Mouse (Mus musculus) bone marrow, adult 2 months (tissue): ENCODE measurements at regions not wholly inside any gene's neighbourhood (a gene's known extent, or its start where the extent isn't known, plus 50 kb on each side); places are given as distances from the start of the nearest gene placed in this dataset.

Source experiments
- H3K27ac ChIP-seq: fragments of 200-500 bp; 2 replicates; pipeline ENCODE4 v1.5.1; 2012; ENCODE audit warnings: low read depth, mild to moderate bottlenecking, control low read depth, inconsistent platforms, low read length; ENCODE audit not compliant: control insufficient read depth, poor library complexity, insufficient read depth
- H3K4me1 ChIP-seq: fragments of 200-500 bp; 2 replicates; pipeline ENCODE4 v1.6.1; 2011; ENCODE audit warnings: low read length; ENCODE audit not compliant: control insufficient read depth, insufficient read depth
- H3K4me3 ChIP-seq: fragments of 200-500 bp; replicated peaks from 2 replicates; pipeline ENCODE3; 2011; ENCODE audit warnings: mild to moderate bottlenecking, low read depth, low read length, control low read depth; ENCODE audit not compliant: control insufficient read depth
- CTCF ChIP-seq: fragments of 200-500 bp; IDR thresholded peaks from 2 replicates; pipeline ENCODE4 v1.5.1; 2011; ENCODE audit warnings: low read length, control low read depth; ENCODE audit not compliant: control insufficient read depth, insufficient read depth
- POLR2A ChIP-seq: fragments of 200-500 bp; IDR thresholded peaks from 2 replicates; pipeline ENCODE4 v1.6.1; 2011; ENCODE audit warnings: low read depth, mild to moderate bottlenecking, control low read depth, low read length, borderline replicate concordance; ENCODE audit not compliant: control insufficient read depth
- WGBS: fragments of 180-500 bp; shearing (Covaris S2); methylation state at CpG from one replicate; pipeline ENCODE4 v1.1.7; 2018; 5-methylcytosine and 5-hydroxymethylcytosine counted together

- Histone ChIP-seq H3K27ac (no peak overlapping the region), H3K4me1 (no peaks in the 10 kb centered on the region), H3K4me3 (no peak overlapping the region)
- 75% methylated on average over 6 of the region's 6 CpGs for WGBS
- TF ChIP-seq CTCF (no peak), POLR2A (no peak)
Measured at GRCm38 (mm10) chr5:74903711-74904110, 140.9 kb downstream of the Chic2 start.

GRCm38 (mm10) chr5:74897133-74897532, 147.4 kb downstream of the Chic2 start:
- Histone ChIP-seq H3K27ac (no peak overlapping the region), H3K4me3 (no peak overlapping the region), H3K4me1 (no peaks in the 10 kb centered on the region)
- no peak for TF ChIP-seq CTCF
- WGBS: 86% methylated on average over 8 of the region's 8 CpGs

GRCm38 (mm10) chr5:74893276-74893675, 151.3 kb downstream of the Chic2 start:
- Histone ChIP-seq H3K4me1 (no peaks in the 10 kb centered on the region), H3K27ac (no peak overlapping the region), H3K4me3 (no peak overlapping the region)
- 76% methylated on average over 5 of the region's 5 CpGs for WGBS
- TF ChIP-seq CTCF (no peak), POLR2A (no peak)

- no peak overlapping the region for H3K4me3 ChIP-seq
- 66% methylated on average over 3 of the region's 3 CpGs for WGBS
- no peak for TF ChIP-seq POLR2A
- TF ChIP-seq CTCF: no peak
- no peaks in the 10 kb centered on the region for H3K4me1 ChIP-seq
- H3K27ac ChIP-seq: no peak overlapping the region
Measured at GRCm38 (mm10) chr5:74891541-74891940, 153.0 kb downstream of the Chic2 start.

GRCm38 (mm10) chr5:74888934-74889333, 155.6 kb downstream of the Chic2 start:
- 82% methylated on average over 8 of the region's 8 CpGs for WGBS
- no peak for TF ChIP-seq POLR2A
- TF ChIP-seq CTCF: no peak
- H3K27ac ChIP-seq: no peak overlapping the region
- no peaks in the 10 kb centered on the region for H3K4me1 ChIP-seq
- no peak overlapping the region for H3K4me3 ChIP-seq

- 76% methylated on average over 3 of the region's 3 CpGs for WGBS
Measured at GRCm38 (mm10) chr5:74885958-74886357, 158.6 kb downstream of the Chic2 start.

GRCm38 (mm10) chr5:74882563-74882962, 162.0 kb downstream of the Chic2 start:
- H3K4me1 ChIP-seq: no peaks in the 10 kb centered on the region
- WGBS: 83% methylated on average over 12 of the region's 12 CpGs
- H3K27ac ChIP-seq: no peak overlapping the region
- TF ChIP-seq POLR2A: no peak
- no peak overlapping the region for H3K4me3 ChIP-seq

More at GRCm38 (mm10) chr5:74885958-74886357, 158.6 kb downstream of the Chic2 start:
- no peak for TF ChIP-seq POLR2A
- no peak for TF ChIP-seq CTCF
- H3K27ac ChIP-seq: no peak overlapping the region
- H3K4me1 ChIP-seq: no peaks in the 10 kb centered on the region
- H3K4me3 ChIP-seq: no peak overlapping the region

- Histone ChIP-seq H3K4me3 (no peak overlapping the region), H3K27ac (no peak overlapping the region; the same call in 1 of the 2 replicates), H3K4me1 (no peaks in the 10 kb centered on the region)
- 75% methylated on average over 10 of the region's 10 CpGs for WGBS
- TF ChIP-seq POLR2A (no peak), CTCF (no peak)
Measured at GRCm38 (mm10) chr5:74880669-74881226, 163.8 kb downstream of the Chic2 start.

GRCm38 (mm10) chr5:74880048-74880437, 164.5 kb downstream of the Chic2 start:
- Histone ChIP-seq H3K4me1 (no peaks in the 10 kb centered on the region), H3K4me3 (no peak overlapping the region), H3K27ac (no peak overlapping the region)
- no peak for TF ChIP-seq CTCF
- no peak for TF ChIP-seq POLR2A
- WGBS: 88% methylated on average over 6 of the region's 6 CpGs
